Mouse (Mus musculus) intestine, embryonic 14.5 days (tissue): Measurements from ENCODE around the gene Hus1b. TPM values are rescaled to one million over a fixed set of nuclear protein-coding genes. Genes with fewer than 3 reads are reported as not detected.

Experiments used
- ATAC-seq: fragments of 200-750 bp; cut with Nextera tagmentation; replicated peaks from 2 replicates; pipeline ENCODE4 v1.8.0; 2017; ENCODE audit warnings: low read depth, moderate number of reproducible peaks, moderate TSS enrichment, moderate library complexity; ENCODE audit not compliant: low FRiP score, low TSS enrichment
- DNase-seq: peaks from one replicate; pipeline ENCODE4 v3.0.0-alpha.2; 2018; ENCODE audit warnings: low spot score
- H3K27ac ChIP-seq: fragments of 300-500 bp; sonication (generic); 2 replicates; pipeline ENCODE4 v1.5.1; 2014; ENCODE audit warnings: low read depth, mild to moderate bottlenecking, control low read depth
- H3K27me3 ChIP-seq: fragments of 300-500 bp; sonication (generic); replicated peaks from 2 replicates; pipeline ENCODE4 v1.6.1; 2014; ENCODE audit warnings: low read length, control low read depth; ENCODE audit not compliant: control insufficient read depth, insufficient read depth
- H3K36me3 ChIP-seq: fragments of 300-500 bp; sonication (generic); 2 replicates; pipeline ENCODE4 v1.6.1; 2014; ENCODE audit warnings: low read length, control low read depth; ENCODE audit not compliant: control insufficient read depth, insufficient read depth
- H3K4me1 ChIP-seq: fragments of 300-500 bp; sonication (generic); replicated peaks from 2 replicates; pipeline ENCODE4 v1.6.1; 2014; ENCODE audit warnings: low read length, control low read depth, mixed read lengths; ENCODE audit not compliant: control insufficient read depth, insufficient read depth
- H3K4me2 ChIP-seq: fragments of 300-500 bp; sonication (generic); 2 replicates; pipeline ENCODE4 v1.6.1; 2014; ENCODE audit warnings: low read length
- H3K4me3 ChIP-seq: fragments of 300-500 bp; sonication (generic); 2 replicates; pipeline ENCODE4 v1.5.1; 2014; ENCODE audit warnings: low read depth, low read length, control low read depth, mixed read lengths
- H3K9ac ChIP-seq: fragments of 300-500 bp; sonication (generic); 2 replicates; pipeline ENCODE4 v1.6.1; 2014; ENCODE audit warnings: mild to moderate bottlenecking, low read length
- H3K9me3 ChIP-seq: fragments of 300-500 bp; sonication (generic); 2 replicates; pipeline ENCODE4 v1.6.1; 2016; ENCODE audit warnings: low read length, control low read depth; ENCODE audit not compliant: control insufficient read depth
- WGBS: fragments of 180-500 bp; shearing (Covaris S2); extraction: QIAGEN DNeasy Blood & Tissue Kit; methylation state at CpG from one replicate; pipeline ENCODE4 v1.1.7; 2014; 5-methylcytosine and 5-hydroxymethylcytosine counted together
- polyA plus RNA-seq: library from polyadenylated mRNA; unstranded; fragments of >200 nt; fragmentation: Nextera tagmentation; extraction: Ambion mirVana; gene quantifications from 2 replicates; pipeline ENCODE4 v1.2.1, GENCODE M21; 2014

The Hus1b gene
- polyA plus RNA-seq: 0.15 TPM in 1 of 2 replicates, not detected in the other

- Histone ChIP-seq H3K4me2 (no peak within 1 kb of the TSS), H3K27ac (no peak within 1 kb of the TSS)
- no peak for ATAC-seq
Observed at GRCm38 (mm10) chr13:30947540-30947939, at the start of gene Hus1b. Gene Hus1b, minus strand, starts transcription at chr13:30947759.

GRCm38 (mm10) chr13:30994249-30994858 is 46.8 kb upstream of the Hus1b start:
- DNase-seq (peak; percentile 43), ATAC-seq (no peak)
- H3K36me3 ChIP-seq: no peaks in the 10 kb centered on the region
- H3K4me2 ChIP-seq: no peak overlapping the region
- H3K4me3 ChIP-seq: no peak overlapping the region
- H3K4me1 ChIP-seq: peaks cover 5% of the 10 kb centered on the region; the same call in 1 of the 2 replicates
- WGBS: 76% methylated on average over 6 of the region's 6 CpGs
- no peaks in the 10 kb centered on the region for H3K27me3 ChIP-seq
- H3K27ac ChIP-seq: no peak overlapping the region
- H3K9ac ChIP-seq: no peak overlapping the region
- no peaks in the 10 kb centered on the region for H3K9me3 ChIP-seq

More at GRCm38 (mm10) chr13:30947540-30947939, at the start of gene Hus1b:
- Histone ChIP-seq H3K27me3 (no peaks in the 10 kb centered on the region), H3K9me3 (no peaks in the 10 kb centered on the region), H3K4me1 (no peaks in the 10 kb centered on the region), H3K9ac (no peak within 1 kb of the TSS), H3K36me3 (no peaks in the 10 kb centered on the region), H3K4me3 (no peak within 1 kb of the TSS)
- DNase-seq: no peak
- WGBS: 89% methylated on average over 11 of the region's 11 CpGs

DNA sequence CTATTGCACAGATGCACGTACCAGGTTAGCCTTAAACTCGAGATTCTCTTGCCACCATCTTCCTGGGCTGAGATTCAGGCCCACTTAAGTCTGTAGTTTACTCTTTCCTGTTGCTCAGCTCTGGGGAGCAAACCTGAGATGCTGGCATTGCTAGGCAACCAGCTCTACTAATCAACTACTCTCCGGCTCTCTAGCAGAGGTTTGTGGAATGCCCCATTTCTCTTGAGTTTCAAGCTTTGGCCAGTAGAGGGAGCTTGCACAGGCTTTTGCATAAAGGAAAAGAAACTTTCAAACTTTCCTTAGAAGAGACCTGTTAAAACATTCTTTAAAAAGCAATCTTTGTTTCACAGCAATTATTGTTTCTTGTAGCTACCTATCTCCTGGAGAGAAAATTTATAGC is 46.3 kb upstream of the Hus1b start:
- H3K9me3 ChIP-seq: no peaks in the 10 kb centered on the region
- DNase-seq (peak; percentile 82), ATAC-seq (no peak)
- H3K27ac ChIP-seq: no peak overlapping the region
- no peaks in the 10 kb centered on the region for H3K36me3 ChIP-seq
- no peak overlapping the region for H3K4me3 ChIP-seq
- H3K27me3 ChIP-seq: no peaks in the 10 kb centered on the region
- no peak overlapping the region for H3K9ac ChIP-seq
- 33% methylated on average over 3 of the region's 3 CpGs for WGBS
- H3K4me2 ChIP-seq: no peak overlapping the region
- peaks cover 6% of the 10 kb centered on the region; the same call in 1 of the 2 replicates for H3K4me1 ChIP-seq

DNA sequence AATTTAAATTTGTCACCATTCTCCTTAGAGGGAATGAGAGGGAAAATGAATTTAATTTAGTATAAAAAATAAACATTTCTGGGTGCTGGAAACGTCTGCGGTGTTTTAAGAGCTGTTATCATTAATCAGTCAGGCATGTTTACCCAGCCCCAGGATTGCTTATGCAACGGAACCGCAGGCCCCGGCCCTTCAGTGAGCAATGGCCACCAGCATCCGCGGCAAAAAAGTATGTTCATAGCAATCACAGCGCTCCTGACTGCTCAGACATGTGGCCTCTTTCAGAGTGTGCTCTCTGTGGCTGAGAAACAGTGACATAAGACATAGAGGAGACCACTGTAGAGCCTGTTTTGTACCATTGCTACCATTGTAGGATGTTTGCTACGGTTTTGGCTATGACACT is 42.7 kb upstream of the Hus1b start:
- ATAC-seq (peak; percentile 57; the same call in 1 of the 2 replicates), DNase-seq (no peak)
- Histone ChIP-seq H3K9me3 (no peaks in the 10 kb centered on the region), H3K27me3 (no peaks in the 10 kb centered on the region), H3K4me3 (no peak overlapping the region), H3K27ac (peak overlapping the region; percentile 58), H3K9ac (no peak overlapping the region), H3K36me3 (no peaks in the 10 kb centered on the region), H3K4me1 (peaks cover 15% of the 10 kb centered on the region), H3K4me2 (peak overlapping the region; percentile 20; the same call in 1 of the 2 replicates)
- 27% methylated on average over 9 of the region's 9 CpGs for WGBS

GRCm38 (mm10) chr13:30989710-30990109 is 42.2 kb upstream of the Hus1b start:
- Histone ChIP-seq H3K4me3 (no peak overlapping the region), H3K4me2 (peak overlapping the region; percentile 20; the same call in 1 of the 2 replicates), H3K9ac (no peak overlapping the region), H3K27ac (peak overlapping the region; percentile 58), H3K27me3 (no peaks in the 10 kb centered on the region), H3K4me1 (peaks cover 15% of the 10 kb centered on the region), H3K9me3 (no peaks in the 10 kb centered on the region), H3K36me3 (no peaks in the 10 kb centered on the region)
- ATAC-seq (peak; percentile 30; the same call in 1 of the 2 replicates), DNase-seq (peak; percentile 50)
- 54% methylated on average over 10 of the region's 10 CpGs for WGBS

DNA sequence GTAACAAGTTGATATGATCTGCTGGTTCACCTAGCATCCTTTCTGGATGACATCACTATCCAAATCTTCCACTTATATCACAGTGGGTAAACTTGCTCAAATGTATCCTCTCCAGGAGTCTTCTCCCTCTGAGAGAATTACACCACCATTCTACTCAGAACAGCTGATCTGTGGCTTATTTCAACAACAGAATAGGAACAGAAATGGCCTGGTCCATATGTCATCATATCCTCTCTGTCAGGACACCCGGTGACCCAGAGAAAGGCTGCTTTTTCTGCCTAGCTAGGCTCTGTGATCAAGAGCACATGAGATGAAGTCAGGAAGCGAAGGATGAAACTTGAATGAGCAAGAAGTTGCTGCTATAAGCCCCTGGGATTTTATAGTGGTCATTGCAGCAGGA is 40.1 kb upstream of the Hus1b start:
- no peaks in the 10 kb centered on the region for H3K36me3 ChIP-seq
- H3K9me3 ChIP-seq: no peaks in the 10 kb centered on the region
- no peaks in the 10 kb centered on the region for H3K27me3 ChIP-seq
- DNase-seq (no peak), ATAC-seq (no peak)
- no peak overlapping the region for H3K27ac ChIP-seq
- no peak overlapping the region for H3K4me3 ChIP-seq
- peaks cover 15% of the 10 kb centered on the region for H3K4me1 ChIP-seq
- WGBS: 65% methylated on average over 2 of the region's 2 CpGs
- H3K4me2 ChIP-seq: no peak overlapping the region
- H3K9ac ChIP-seq: no peak overlapping the region

DNA sequence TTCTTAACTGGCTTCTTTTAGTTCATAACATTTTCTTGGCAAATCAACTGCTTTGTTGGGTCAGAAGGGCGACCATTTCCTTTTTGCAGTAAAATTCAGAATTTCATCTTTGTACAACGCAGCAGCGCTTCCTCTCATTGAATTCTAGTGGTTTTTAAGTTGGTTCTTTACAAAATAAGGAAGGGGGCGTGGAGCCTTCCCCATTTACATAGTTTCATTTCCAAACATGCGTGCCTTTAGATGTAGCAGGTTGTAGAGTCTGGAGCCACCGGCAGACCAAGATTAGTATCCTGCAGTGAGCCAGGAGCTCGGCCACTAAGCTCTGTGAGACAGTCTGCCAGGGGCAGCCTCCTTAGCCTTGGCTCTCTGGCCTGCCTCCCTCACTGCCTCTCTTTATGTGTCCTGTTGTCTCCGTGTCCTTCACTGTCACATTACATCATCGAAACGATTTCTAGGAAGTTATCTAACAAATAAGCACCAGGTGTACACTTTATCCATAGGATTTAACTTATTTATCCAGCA is 39.4 kb upstream of the Hus1b start:
- peak overlapping the region; percentile 82 for H3K4me2 ChIP-seq
- peak overlapping the region; percentile 66 for H3K9ac ChIP-seq
- no peaks in the 10 kb centered on the region for H3K9me3 ChIP-seq
- H3K27me3 ChIP-seq: no peaks in the 10 kb centered on the region
- 60% methylated on average over 10 of the region's 10 CpGs for WGBS
- H3K4me3 ChIP-seq: no peak overlapping the region
- peak overlapping the region; percentile 84; the same call in 1 of the 2 replicates for H3K27ac ChIP-seq
- H3K36me3 ChIP-seq: no peaks in the 10 kb centered on the region
- H3K4me1 ChIP-seq: peaks cover 15% of the 10 kb centered on the region
- DNase-seq (no peak), ATAC-seq (no peak)

DNA sequence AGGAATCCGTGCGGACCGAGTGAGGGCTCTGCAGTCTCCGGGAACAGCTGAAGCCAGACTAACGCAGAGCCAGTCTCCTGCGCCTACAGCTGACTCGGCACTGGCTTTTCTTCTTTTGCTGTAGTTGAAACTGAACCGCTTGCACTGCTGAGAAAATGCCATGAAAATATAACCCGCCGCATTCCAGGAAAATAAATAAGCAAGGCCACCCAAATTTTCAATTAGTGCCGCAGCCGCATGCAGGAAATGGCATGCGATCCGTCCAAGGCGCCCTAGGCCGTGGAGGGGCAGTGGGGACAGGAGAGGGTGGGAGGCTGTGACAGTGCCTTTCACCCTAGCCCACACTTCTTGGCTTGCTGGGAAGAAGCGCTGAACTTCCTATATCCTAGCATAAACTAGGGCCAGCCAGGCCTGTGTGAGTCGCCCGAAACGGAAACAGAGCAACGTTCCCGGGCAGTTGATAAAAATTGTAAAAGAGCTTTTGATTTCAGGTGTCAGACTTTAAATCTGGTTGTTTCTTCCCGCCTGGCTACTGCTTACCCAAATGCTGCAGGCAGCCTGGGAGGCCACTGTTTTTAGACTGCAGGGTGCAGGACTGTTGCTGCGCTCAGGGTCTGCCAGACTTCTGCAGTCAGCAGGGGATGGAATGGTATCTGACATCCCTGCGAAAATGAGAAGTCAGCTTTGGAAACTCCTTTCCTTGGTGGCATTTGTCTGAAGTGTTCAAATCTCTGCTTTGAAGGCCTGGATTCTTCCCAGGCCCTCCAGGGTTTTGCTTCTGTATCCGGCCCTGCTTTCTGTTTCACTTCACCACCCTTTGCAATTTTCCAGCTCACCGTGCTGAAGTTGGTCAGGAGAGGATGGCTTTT is 38.3 kb upstream of the Hus1b start:
- Histone ChIP-seq H3K4me1 (peaks cover 15% of the 10 kb centered on the region), H3K27me3 (no peaks in the 10 kb centered on the region), H3K9me3 (no peaks in the 10 kb centered on the region), H3K4me2 (peak overlapping the region; percentile 82), H3K9ac (peak overlapping the region; percentile 66), H3K4me3 (peak overlapping the region; percentile 38), H3K27ac (peak overlapping the region; percentile 84), H3K36me3 (no peaks in the 10 kb centered on the region)
- peak; percentile 55; the same call in 1 of the 2 replicates for ATAC-seq
- 8% methylated on average over 27 of the region's 27 CpGs for WGBS
- peak; percentile 77 for DNase-seq
